Mouse (Mus musculus) CH12.LX (cell line): Measurements from ENCODE around the gene Ccn6.
"Not testable (repeated sequence)": the region's sequence is repeated elsewhere in the genome, so short reads cannot be mapped to it uniquely, and the experiment has no call there.

Source experiments
- CTCF ChIP-seq, 2 experiments: IDR thresholded peaks in 1 of 2; conservative IDR thresholded peaks in 1 of 2; 2 replicates each; pipeline ENCODE4 v1.5.1; 2011 to 2012; ENCODE audit warnings: low read depth in 2 of 2, low read length in 2 of 2, improper control_type of control experiment in 1 of 2, inconsistent platforms in 1 of 2, mild to moderate bottlenecking in 1 of 2, moderate library complexity in 1 of 2
- EP300 ChIP-seq: IDR thresholded peaks from 2 replicates; pipeline ENCODE4 v1.6.1; 2011; ENCODE audit warnings: low read length, improper control_type of control experiment
- UBTF ChIP-seq: IDR thresholded peaks from 2 replicates; pipeline ENCODE4 v1.6.1; 2012; ENCODE audit warnings: low read depth, mild to moderate bottlenecking, inconsistent platforms, low read length, improper control_type of control experiment, moderate library complexity

GRCm38 (mm10) chr10:39198216-39198615 is 34.6 kb upstream of the Ccn6 start:
- not testable (repeated sequence) for TF ChIP-seq EP300; CTCF (conservative IDR thresholded peaks at IDR 0.05 in 1 of 2, IDR thresholded peaks at IDR 0.05 in 1 of 2; ENCODE audit: low read depth in 2 of 2, low read length in 2 of 2); UBTF
